Mouse (Mus musculus): ENCODE measurements at regions not wholly inside any gene's neighbourhood (a gene's known extent, or its start where the extent isn't known, plus 50 kb on each side); places are given as distances from the start of the nearest gene placed in this dataset.

DNA sequence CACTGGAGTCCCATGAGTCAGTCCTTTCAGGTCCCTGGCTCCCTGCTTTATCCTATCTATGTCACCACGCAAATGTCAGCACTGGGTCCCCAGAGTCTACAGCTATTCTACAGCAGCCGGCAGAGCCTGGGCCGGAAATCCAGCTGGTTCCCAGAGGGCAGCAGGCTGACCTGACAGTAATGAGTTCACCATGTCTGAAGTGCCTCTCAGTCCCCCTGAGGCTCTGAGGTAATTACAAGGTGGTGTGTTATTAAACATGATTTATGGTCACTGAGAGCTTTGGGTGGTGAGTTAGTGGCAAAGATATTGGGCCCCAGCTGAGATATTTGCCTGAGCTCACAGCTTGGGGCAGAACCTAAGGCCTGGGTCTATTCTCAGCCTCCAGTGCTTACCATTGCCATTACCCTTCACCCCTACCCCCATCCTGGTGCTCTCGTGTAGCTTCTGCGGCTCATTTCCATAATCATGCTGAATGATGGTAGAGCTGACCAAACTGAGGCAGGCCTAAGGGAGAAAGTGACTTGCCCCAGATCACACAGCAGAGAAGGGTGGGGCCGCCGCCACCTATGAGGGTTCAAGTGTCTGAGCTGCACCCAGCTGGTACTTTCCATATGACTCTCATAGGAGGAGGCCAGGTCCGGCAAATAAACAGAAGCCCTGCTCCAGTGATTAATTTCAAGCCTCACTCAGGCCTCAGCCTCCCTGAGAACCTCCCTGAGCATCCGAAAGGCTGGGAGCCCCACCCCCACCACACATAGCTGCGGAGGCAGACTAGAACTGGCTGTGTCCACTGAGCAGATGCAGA, 446.8 kb downstream of the Ptpru start:
- TF ChIP-seq POLR2A (IDR thresholded peaks at IDR 0.05; ENCODE audit: insufficient read depth, low read length) (no peak), CTCF (IDR thresholded peaks at IDR 0.05; ENCODE audit: low read depth, low read length) (no peak)

Measured in ES-Bruce4 (cell line).